Mouse (Mus musculus): Measurements from ENCODE around the gene Fads3. TPM values are rescaled to one million over a fixed set of nuclear protein-coding genes. Genes with fewer than 3 reads are reported as not detected.

Fads3 gene
- polyA plus RNA-seq, 1 experiment from 2014 or later, result 31.1 TPM

DNA sequence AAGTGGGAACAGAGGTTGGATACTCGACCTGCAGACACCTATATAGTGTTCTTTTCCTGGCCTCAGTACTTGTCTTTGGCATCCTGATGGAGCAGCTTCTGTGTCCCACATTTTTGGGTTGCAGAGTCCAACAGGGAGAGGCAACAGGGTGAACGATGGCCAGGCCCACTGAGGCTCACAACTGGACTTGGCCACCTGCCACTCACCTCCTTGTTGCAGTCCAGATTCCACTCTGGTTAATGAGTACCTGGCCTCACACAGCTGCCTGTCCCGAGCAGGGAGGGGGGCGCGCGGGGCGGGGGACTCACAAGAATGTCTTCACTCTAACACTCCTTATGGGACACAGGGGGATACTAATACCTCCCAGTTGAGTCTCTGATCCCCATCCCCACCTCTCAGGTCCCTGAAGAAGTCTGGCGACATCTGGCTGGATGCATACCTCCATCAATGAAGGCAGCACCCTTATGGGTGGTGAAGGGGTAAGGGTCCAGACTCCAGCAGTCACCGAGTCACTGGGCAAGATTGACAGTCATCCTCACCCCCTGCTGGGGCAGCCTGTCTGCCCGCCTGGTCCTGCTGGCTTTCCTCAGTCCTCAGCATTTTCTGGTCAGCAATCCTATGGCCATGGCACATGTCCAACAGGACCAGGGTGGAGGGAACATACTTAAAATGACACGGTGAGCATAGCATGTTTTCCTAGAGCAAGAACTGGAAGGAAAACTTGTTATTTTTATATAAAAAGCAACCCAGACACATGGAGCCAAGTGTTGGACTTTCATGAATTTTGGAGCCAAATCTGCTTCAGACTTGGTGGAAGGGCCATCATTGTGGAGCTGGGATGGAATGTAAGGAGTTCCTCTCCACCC, 16.4 kb downstream of the Fads3 start:
- Histone ChIP-seq H3K27me3 (ENCODE audit: insufficient read depth, low read length) (no peaks in the 10 kb centered on the region), H3K27ac (ENCODE audit: low read depth) (peak overlapping the region; percentile 55; the same call in 1 of the 2 replicates), H3K36me3 (ENCODE audit: insufficient read depth) (peaks cover 84% of the 10 kb centered on the region), H3K9me3 (ENCODE audit: low read depth, low read length) (no peaks in the 10 kb centered on the region), H3K4me3 (ENCODE audit: low read depth, low read length) (no peak overlapping the region), H3K9ac (no peak overlapping the region), H3K4me1 (ENCODE audit: insufficient read depth) (peaks cover 8% of the 10 kb centered on the region; the same call in 1 of the 2 replicates), H3K4me2 (0 out of 2 replicates have a peak overlapping the region, but pooled peaks have one; percentile 4)
- ATAC-seq (ENCODE audit: insufficient read depth) (peak; percentile 22; the same call in 1 of the 2 replicates), DNase-seq (peak; percentile 63)
- 40% methylated on average over 11 of the region's 11 CpGs for WGBS
- no peak for TF ChIP-seq CTCF (IDR thresholded peaks at IDR 0.05; ENCODE audit: low read depth)

- H3K9ac ChIP-seq, result no peak overlapping the region
- DNase-seq, result no peak
- H3K36me3 ChIP-seq (ENCODE audit: insufficient read depth), result peaks cover 84% of the 10 kb centered on the region
- peak; percentile 3; the same call in 1 of the 2 replicates for TF ChIP-seq CTCF (IDR thresholded peaks at IDR 0.05; ENCODE audit: low read depth)
- ATAC-seq (ENCODE audit: insufficient read depth), result no peak
- H3K4me2 ChIP-seq, result no peak overlapping the region
- H3K9me3 ChIP-seq (ENCODE audit: low read depth, low read length), result no peaks in the 10 kb centered on the region
- H3K4me1 ChIP-seq (ENCODE audit: insufficient read depth), result peaks cover 8% of the 10 kb centered on the region; the same call in 1 of the 2 replicates
- H3K4me3 ChIP-seq (ENCODE audit: low read depth, low read length), result no peak overlapping the region
- H3K27ac ChIP-seq (ENCODE audit: low read depth), result no peak overlapping the region
- WGBS, result 83% methylated on average over 1 of the region's 1 CpGs
- H3K27me3 ChIP-seq (ENCODE audit: insufficient read depth, low read length), result no peaks in the 10 kb centered on the region
Measured at GRCm38 (mm10) chr19:10058352-10058825, 17.0 kb downstream of the Fads3 start.

DNA sequence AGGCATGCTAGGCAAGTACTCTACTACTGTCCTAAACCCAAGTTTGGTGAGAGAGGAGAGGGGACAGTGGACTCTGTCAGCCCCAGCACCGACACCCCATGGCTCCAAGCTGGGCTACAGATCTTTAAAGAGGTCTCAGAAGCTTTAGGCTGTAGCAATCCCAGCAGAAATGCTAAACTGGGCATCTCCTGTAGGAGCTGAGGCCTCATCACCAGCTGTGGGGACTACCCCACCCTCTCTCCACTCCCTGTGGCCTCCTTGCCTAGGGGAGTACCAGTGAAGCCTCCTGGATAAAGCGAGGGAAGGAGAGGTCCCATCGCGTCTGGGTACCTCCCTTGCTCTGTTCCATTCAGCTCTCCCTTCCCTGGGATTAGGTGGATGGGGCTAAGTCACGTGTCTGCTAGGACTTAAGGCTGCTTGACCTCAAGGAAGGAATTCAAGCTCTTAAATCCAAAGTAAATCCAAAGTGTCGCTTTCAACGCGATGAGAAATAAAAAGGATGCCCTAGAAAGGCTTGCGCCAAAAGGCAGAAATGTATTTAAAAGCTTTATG, 17.6 kb downstream of the Fads3 start:
- Histone ChIP-seq H3K27ac (ENCODE audit: low read depth) (no peak overlapping the region), H3K4me3 (ENCODE audit: low read depth, low read length) (no peak overlapping the region), H3K9ac (no peak overlapping the region), H3K4me2 (no peak overlapping the region), H3K36me3 (ENCODE audit: insufficient read depth) (peaks cover 84% of the 10 kb centered on the region), H3K27me3 (ENCODE audit: insufficient read depth, low read length) (no peaks in the 10 kb centered on the region), H3K9me3 (ENCODE audit: low read depth, low read length) (no peaks in the 10 kb centered on the region), H3K4me1 (ENCODE audit: insufficient read depth) (peaks cover 8% of the 10 kb centered on the region; the same call in 1 of the 2 replicates)
- TF ChIP-seq CTCF (IDR thresholded peaks at IDR 0.05; ENCODE audit: low read depth), result no peak
- WGBS, result 61% methylated on average over 9 of the region's 9 CpGs
- ATAC-seq (ENCODE audit: insufficient read depth) (no peak), DNase-seq (no peak)

GRCm38 (mm10) chr19:10059911-10060567, 18.7 kb downstream of the Fads3 start:
- peaks cover 85% of the 10 kb centered on the region for H3K36me3 ChIP-seq (ENCODE audit: insufficient read depth)

GRCm38 (mm10) chr19:10060783-10061590, 19.6 kb downstream of the Fads3 start:
- Histone ChIP-seq H3K36me3 (ENCODE audit: insufficient read depth) (peaks cover 85% of the 10 kb centered on the region), H3K9ac (no peak overlapping the region), H3K4me3 (ENCODE audit: low read depth, low read length) (no peak overlapping the region), H3K27me3 (ENCODE audit: insufficient read depth, low read length) (no peaks in the 10 kb centered on the region), H3K27ac (ENCODE audit: low read depth) (peak overlapping the region; percentile 71; the same call in 1 of the 2 replicates), H3K9me3 (ENCODE audit: low read depth, low read length) (no peaks in the 10 kb centered on the region), H3K4me2 (no peak overlapping the region), H3K4me1 (ENCODE audit: insufficient read depth) (peaks cover 8% of the 10 kb centered on the region; the same call in 1 of the 2 replicates)
- no peak for TF ChIP-seq CTCF (IDR thresholded peaks at IDR 0.05; ENCODE audit: low read depth)
- DNase-seq (no peak), ATAC-seq (ENCODE audit: insufficient read depth) (no peak)
- WGBS, result 39% methylated on average over 8 of the region's 8 CpGs

More at GRCm38 (mm10) chr19:10059911-10060567, 18.7 kb downstream of the Fads3 start:
- Histone ChIP-seq H3K27ac (ENCODE audit: low read depth) (peak overlapping the region; percentile 71), H3K27me3 (ENCODE audit: insufficient read depth, low read length) (no peaks in the 10 kb centered on the region), H3K4me1 (ENCODE audit: insufficient read depth) (peaks cover 8% of the 10 kb centered on the region; the same call in 1 of the 2 replicates), H3K4me2 (0 out of 2 replicates have a peak overlapping the region, but pooled peaks have one; percentile 7), H3K9me3 (ENCODE audit: low read depth, low read length) (no peaks in the 10 kb centered on the region), H3K4me3 (ENCODE audit: low read depth, low read length) (no peak overlapping the region), H3K9ac (no peak overlapping the region)
- peak; percentile 94 for TF ChIP-seq CTCF (IDR thresholded peaks at IDR 0.05; ENCODE audit: low read depth)
- 17% methylated on average over 10 of the region's 10 CpGs for WGBS
- DNase-seq, result peak; percentile 82
- peak; percentile 65 for ATAC-seq (ENCODE audit: insufficient read depth)

DNA sequence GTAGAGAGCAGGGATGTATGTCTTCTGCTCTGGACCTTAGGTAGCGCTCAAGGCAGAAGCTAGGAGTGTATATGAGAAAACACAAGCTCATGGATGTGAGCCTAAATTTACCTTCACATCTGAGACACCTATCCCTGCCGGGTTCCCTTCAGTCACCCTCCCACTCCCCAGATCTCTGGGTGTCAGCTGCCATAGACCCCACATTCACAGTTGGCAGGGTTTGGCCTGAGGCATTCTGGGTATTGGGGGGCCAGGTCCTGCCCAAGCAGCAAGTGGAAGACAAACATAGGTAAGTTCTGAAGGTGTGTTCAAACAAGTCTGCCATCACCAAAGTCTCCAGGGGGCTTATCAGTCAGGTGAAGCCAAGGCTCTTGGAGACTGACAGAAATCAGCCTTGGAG, 20.3 kb downstream of the Fads3 start:
- no peak overlapping the region for H3K4me3 ChIP-seq (ENCODE audit: low read depth, low read length)
- no peak overlapping the region for H3K9ac ChIP-seq
- peaks cover 8% of the 10 kb centered on the region; the same call in 1 of the 2 replicates for H3K4me1 ChIP-seq (ENCODE audit: insufficient read depth)
- no peak for TF ChIP-seq CTCF (IDR thresholded peaks at IDR 0.05; ENCODE audit: low read depth)
- WGBS, result 86% methylated on average over 2 of the region's 2 CpGs
- H3K36me3 ChIP-seq (ENCODE audit: insufficient read depth), result peaks cover 85% of the 10 kb centered on the region
- no peak overlapping the region for H3K4me2 ChIP-seq
- ATAC-seq (ENCODE audit: insufficient read depth) (no peak), DNase-seq (no peak)
- no peak overlapping the region for H3K27ac ChIP-seq (ENCODE audit: low read depth)
- no peaks in the 10 kb centered on the region for H3K9me3 ChIP-seq (ENCODE audit: low read depth, low read length)
- no peaks in the 10 kb centered on the region for H3K27me3 ChIP-seq (ENCODE audit: insufficient read depth, low read length)

All from lung, embryonic 14.5 days (tissue).